Mouse (Mus musculus) limb, embryonic 12.5 days (tissue): ENCODE measurements at regions not wholly inside any gene's neighbourhood (a gene's known extent, or its start where the extent isn't known, plus 50 kb on each side); places are given as distances from the start of the nearest gene placed in this dataset.
A peak's percentile ranks its signal among the peaks of the same experiment; 100 is the strongest.

Experiments used
- ATAC-seq: fragments of 200-750 bp; cut with Nextera tagmentation; 2 replicates; pipeline ENCODE4 v1.8.0; 2017; ENCODE audit warnings: low read depth, moderate TSS enrichment; ENCODE audit not compliant: insufficient number of reproducible peaks, insufficient read depth, low FRiP score, low TSS enrichment
- H3K27ac ChIP-seq: fragments of 300-500 bp; sonication (generic); 2 replicates; pipeline ENCODE4 v1.5.1; 2016; ENCODE audit warnings: mild to moderate bottlenecking, moderate library complexity
- H3K27me3 ChIP-seq: fragments of 300-500 bp; sonication (generic); 2 replicates; pipeline ENCODE4 v1.6.1; 2016; ENCODE audit warnings: mild to moderate bottlenecking, moderate library complexity
- H3K36me3 ChIP-seq: fragments of 300-500 bp; sonication (generic); 2 replicates; pipeline ENCODE4 v1.6.1; 2016; ENCODE audit warnings: mild to moderate bottlenecking, moderate library complexity
- H3K4me1 ChIP-seq: fragments of 300-500 bp; sonication (generic); replicated peaks from 2 replicates; pipeline ENCODE4 v1.6.1; 2016
- H3K4me2 ChIP-seq: fragments of 300-500 bp; sonication (generic); 2 replicates; pipeline ENCODE4 v1.6.1; 2016; ENCODE audit warnings: mild to moderate bottlenecking, moderate library complexity
- H3K4me3 ChIP-seq: fragments of 300-500 bp; sonication (generic); replicated peaks from 2 replicates; pipeline ENCODE4 v1.5.1; 2016; ENCODE audit warnings: mild to moderate bottlenecking
- H3K9ac ChIP-seq: fragments of 300-500 bp; sonication (generic); replicated peaks from 2 replicates; pipeline ENCODE4 v1.6.1; 2016; ENCODE audit warnings: mild to moderate bottlenecking, moderate library complexity
- H3K9me3 ChIP-seq: fragments of 300-500 bp; sonication (generic); 2 replicates; pipeline ENCODE4 v1.6.1; 2016; ENCODE audit warnings: mild to moderate bottlenecking, moderate library complexity
- WGBS: fragments of 180-500 bp; shearing (Covaris S2); methylation state at CpG from one replicate; pipeline ENCODE4 v1.1.7; 2016; 5-methylcytosine and 5-hydroxymethylcytosine counted together

DNA sequence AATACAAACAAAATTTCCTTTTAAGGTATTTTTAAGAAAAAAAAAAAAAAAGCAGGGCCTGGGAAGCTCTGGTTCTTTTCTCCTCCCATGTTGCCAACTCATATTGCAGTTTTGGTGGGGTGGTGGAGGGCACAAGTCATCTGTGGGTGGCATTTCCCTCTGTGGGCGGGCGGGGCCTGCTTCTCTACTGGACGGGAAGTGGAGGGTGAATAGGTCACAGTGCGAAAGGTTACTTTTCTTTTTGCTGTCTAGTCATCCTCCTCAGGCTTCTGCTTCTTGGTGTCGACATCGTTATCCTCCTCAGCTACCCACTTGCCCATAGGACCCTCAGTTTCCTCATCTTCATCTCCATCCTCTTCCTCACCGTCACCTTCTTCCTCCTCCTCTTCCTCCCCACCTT, 55.3 kb upstream of the Plcb1 start:
- Histone ChIP-seq H3K9me3 (no peaks in the 10 kb centered on the region), H3K4me3 (no peak overlapping the region), H3K4me1 (no peaks in the 10 kb centered on the region), H3K9ac (no peak overlapping the region), H3K27ac (no peak overlapping the region), H3K4me2 (no peak overlapping the region), H3K36me3 (no peaks in the 10 kb centered on the region), H3K27me3 (no peaks in the 10 kb centered on the region)
- 90% methylated on average over 7 of the region's 7 CpGs for WGBS
- no peak for ATAC-seq

DNA sequence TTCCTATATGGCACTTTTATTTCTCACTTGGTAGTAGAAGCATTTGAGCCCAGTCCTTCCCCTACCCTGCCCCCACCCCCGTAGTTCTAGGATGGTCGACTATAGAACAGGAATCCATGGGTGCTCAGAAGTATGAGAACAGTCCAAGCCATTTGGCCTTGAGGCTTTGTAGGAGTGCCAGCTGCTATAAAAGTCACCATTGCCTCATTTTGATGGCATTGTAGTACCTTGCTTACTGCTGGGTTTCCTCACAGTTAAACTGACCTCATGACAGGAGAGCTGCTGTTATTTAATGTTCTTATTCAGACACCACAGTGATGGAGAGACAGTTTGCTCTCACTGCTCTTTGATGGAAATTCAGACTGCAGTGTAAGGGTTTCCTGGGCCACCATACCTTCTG, 59.2 kb upstream of the Plcb1 start:
- Histone ChIP-seq H3K36me3 (no peaks in the 10 kb centered on the region), H3K4me2 (no peak overlapping the region), H3K27ac (no peak overlapping the region), H3K9me3 (no peaks in the 10 kb centered on the region), H3K4me1 (no peaks in the 10 kb centered on the region), H3K9ac (no peak overlapping the region), H3K4me3 (no peak overlapping the region), H3K27me3 (no peaks in the 10 kb centered on the region)
- 74% methylated on average over 2 of the region's 2 CpGs for WGBS
- ATAC-seq: no peak

DNA sequence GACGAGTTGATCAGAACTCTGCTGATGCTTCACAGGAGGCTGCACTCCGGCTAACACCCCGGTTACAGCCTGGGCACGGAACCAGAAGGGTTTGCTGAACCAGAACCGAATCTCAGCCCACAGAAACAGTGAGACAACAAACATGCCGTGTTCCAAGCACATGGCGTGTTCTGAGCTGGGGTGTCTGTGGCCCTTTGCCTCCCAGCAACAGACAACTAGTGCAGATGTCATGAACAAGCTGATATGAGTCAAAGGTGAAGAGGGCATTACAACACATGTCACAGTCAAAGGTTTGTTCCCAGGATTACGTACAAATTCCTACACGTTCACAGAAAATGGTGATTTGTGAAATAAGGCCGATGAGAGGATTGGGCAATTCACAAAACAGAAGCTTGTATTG, 61.8 kb upstream of the Plcb1 start:
- 85% methylated on average over 10 of the region's 10 CpGs for WGBS
- H3K36me3 ChIP-seq: no peaks in the 10 kb centered on the region
- no peaks in the 10 kb centered on the region for H3K4me1 ChIP-seq
- H3K9ac ChIP-seq: no peak overlapping the region
- no peaks in the 10 kb centered on the region for H3K27me3 ChIP-seq
- no peak overlapping the region for H3K4me3 ChIP-seq
- H3K27ac ChIP-seq: no peak overlapping the region
- H3K9me3 ChIP-seq: no peaks in the 10 kb centered on the region
- H3K4me2 ChIP-seq: no peak overlapping the region
- no peak for ATAC-seq

DNA sequence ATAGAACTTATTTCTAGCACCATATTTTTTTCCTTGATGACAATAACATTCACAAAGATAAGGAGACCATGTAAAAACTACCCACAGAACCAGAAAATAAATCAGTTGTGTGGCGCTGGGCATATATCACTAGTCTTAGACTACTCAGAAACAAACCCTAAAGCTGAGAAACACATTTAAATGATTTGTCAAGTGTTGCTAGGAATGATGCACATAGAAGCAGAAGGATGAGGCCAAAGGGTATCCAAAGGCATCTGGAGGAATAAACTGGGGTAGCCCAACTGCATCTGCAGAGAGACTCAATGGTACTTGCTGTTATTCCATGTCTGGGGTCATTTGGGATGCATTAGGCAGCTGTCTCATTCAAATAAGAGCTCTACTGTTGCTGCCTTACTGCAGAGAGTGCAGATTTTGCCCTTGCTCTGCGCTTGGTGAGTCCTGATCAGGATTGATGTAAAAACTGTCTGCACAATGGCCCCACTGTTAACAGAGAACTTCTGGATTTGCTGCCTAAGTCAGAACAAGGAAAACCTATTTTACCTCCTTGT, 68.0 kb upstream of the Plcb1 start:
- 59% methylated on average over 2 of the region's 2 CpGs for WGBS
- H3K4me1 ChIP-seq: no peaks in the 10 kb centered on the region
- H3K4me3 ChIP-seq: no peak overlapping the region
- H3K27me3 ChIP-seq: no peaks in the 10 kb centered on the region
- no peak; the same call in 1 of the 2 replicates for ATAC-seq
- H3K36me3 ChIP-seq: no peaks in the 10 kb centered on the region
- H3K9ac ChIP-seq: no peak overlapping the region
- no peaks in the 10 kb centered on the region for H3K9me3 ChIP-seq
- no peak overlapping the region for H3K4me2 ChIP-seq
- 0 out of 2 replicates have a peak overlapping the region, but pooled peaks have one; percentile 31 for H3K27ac ChIP-seq

DNA sequence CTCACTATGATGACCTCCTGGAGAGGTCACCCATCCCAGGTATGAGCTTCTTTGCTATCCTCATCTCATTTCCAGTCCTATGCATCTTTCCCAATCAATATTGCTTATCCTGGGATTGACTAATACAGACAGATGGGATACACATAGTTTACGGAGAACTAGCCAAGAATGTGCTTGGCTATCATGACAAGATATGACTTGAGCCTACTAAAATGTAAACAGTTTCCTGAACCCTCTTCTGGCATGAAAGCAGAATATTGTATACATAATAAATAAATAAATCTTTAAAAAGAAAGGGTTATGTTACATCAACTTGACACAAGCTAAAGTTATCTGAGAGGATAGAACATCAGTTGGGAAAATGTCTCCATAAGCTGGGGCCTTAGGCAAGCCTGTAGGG, 69.3 kb upstream of the Plcb1 start:
- Histone ChIP-seq H3K4me2 (no peak overlapping the region), H3K9ac (no peak overlapping the region), H3K9me3 (no peaks in the 10 kb centered on the region), H3K27me3 (no peaks in the 10 kb centered on the region), H3K4me3 (no peak overlapping the region), H3K4me1 (no peaks in the 10 kb centered on the region), H3K36me3 (no peaks in the 10 kb centered on the region), H3K27ac (no peak overlapping the region)
- WGBS: 96% methylated on average over 1 of the region's 1 CpGs
- ATAC-seq: no peak

DNA sequence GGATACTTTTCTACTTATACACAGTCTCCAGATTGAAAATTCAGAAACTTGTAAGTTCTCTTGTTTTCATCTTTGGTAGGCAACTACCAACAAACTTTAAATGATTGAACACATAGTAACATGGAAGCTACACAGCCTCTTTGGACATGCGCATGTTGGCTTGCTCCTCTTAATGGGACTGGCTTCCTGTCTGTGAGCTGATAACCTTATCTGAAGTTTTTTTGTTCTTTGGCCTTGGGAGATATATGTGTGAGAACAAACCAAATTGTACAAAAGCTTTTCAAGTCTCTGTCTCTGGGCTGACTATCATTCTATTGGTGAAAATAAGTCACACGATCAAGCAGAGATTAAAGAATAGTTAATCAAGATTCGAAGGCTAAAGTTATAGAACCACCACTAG, 70.1 kb upstream of the Tmx4 start:
- H3K4me2 ChIP-seq: no peak overlapping the region
- no peaks in the 10 kb centered on the region for H3K4me1 ChIP-seq
- WGBS: 90% methylated on average over 3 of the region's 3 CpGs
- H3K27me3 ChIP-seq: no peaks in the 10 kb centered on the region
- no peaks in the 10 kb centered on the region for H3K9me3 ChIP-seq
- H3K9ac ChIP-seq: no peak overlapping the region
- H3K4me3 ChIP-seq: no peak overlapping the region
- no peak overlapping the region for H3K27ac ChIP-seq
- no peaks in the 10 kb centered on the region for H3K36me3 ChIP-seq
- ATAC-seq: no peak

DNA sequence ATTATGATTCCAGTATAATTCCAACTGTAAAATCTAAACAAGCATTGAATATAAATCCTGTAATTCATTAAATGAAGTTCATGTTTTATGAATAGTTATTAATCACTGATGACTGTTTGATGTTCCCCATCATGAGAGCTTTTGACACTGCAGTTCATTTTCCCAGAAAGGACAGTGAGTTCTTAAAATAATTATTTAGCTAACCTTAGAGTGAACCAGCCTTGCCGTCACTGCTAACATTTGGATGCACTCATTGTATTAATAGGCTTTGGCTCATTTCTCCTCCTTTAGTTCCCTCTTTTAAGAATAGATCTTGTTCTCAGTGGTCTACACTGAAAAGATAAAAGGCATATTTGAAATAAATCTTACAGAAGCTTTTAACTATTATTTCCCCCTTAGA, 64.8 kb upstream of the Tmx4 start:
- no peak overlapping the region for H3K4me3 ChIP-seq
- no peak overlapping the region for H3K9ac ChIP-seq
- ATAC-seq: no peak
- WGBS: 60% methylated on average over 1 of the region's 1 CpGs
- no peaks in the 10 kb centered on the region for H3K4me1 ChIP-seq
- H3K27ac ChIP-seq: no peak overlapping the region
- no peaks in the 10 kb centered on the region for H3K9me3 ChIP-seq
- H3K4me2 ChIP-seq: no peak overlapping the region
- H3K27me3 ChIP-seq: no peaks in the 10 kb centered on the region
- H3K36me3 ChIP-seq: no peaks in the 10 kb centered on the region

DNA sequence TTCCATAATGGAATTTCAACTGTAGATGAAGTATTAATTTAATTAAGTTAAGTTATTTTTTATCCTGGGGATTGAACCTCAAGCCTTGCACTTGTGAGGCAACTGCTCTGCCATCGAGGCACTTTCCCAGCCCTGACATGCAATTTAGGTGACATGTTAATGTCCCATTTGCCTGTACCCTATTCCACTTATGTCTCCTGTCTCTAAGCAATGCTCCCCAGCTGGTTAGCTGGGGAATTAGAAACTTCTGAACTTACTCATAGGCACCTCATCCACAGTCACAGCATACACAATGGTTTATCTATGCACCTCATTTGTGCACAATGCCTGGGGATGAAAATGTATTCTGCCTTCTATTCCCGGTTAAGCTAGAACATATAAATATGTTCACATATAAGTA, 59.1 kb upstream of the Tmx4 start:
- H3K4me3 ChIP-seq: no peak overlapping the region
- WGBS: 81% methylated on average over 2 of the region's 2 CpGs
- H3K4me1 ChIP-seq: no peaks in the 10 kb centered on the region
- no peak overlapping the region for H3K27ac ChIP-seq
- no peak overlapping the region for H3K4me2 ChIP-seq
- H3K9ac ChIP-seq: no peak overlapping the region
- H3K27me3 ChIP-seq: no peaks in the 10 kb centered on the region
- no peak for ATAC-seq
- no peaks in the 10 kb centered on the region for H3K36me3 ChIP-seq
- peaks cover 4% of the 10 kb centered on the region; the same call in 1 of the 2 replicates for H3K9me3 ChIP-seq

DNA sequence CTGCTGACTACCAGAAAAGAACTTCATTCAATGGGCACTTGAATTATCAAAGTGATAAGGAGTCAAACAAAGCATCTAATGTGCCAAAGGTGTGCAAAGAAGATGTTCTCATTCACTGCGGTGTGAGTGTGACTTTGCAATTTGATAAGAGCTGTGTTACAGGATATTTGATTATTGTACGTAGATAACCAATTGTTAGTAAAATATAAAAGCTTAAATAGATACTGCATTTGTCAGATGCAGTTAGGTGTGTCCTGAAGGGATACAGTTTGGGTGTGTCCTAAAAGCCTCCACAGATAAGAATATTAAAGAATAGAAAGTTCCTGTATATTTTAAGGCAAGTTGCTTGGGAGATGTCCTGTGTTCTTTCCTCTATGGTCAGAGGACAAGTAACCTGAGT, 53.5 kb upstream of the Tmx4 start:
- H3K27ac ChIP-seq: no peak overlapping the region
- ATAC-seq: no peak
- H3K9ac ChIP-seq: no peak overlapping the region
- WGBS: 93% methylated on average over 2 of the region's 2 CpGs
- peaks cover 4% of the 10 kb centered on the region; the same call in 1 of the 2 replicates for H3K9me3 ChIP-seq
- no peaks in the 10 kb centered on the region for H3K27me3 ChIP-seq
- H3K4me1 ChIP-seq: no peaks in the 10 kb centered on the region
- no peak overlapping the region for H3K4me2 ChIP-seq
- no peak overlapping the region for H3K4me3 ChIP-seq
- H3K36me3 ChIP-seq: no peaks in the 10 kb centered on the region

DNA sequence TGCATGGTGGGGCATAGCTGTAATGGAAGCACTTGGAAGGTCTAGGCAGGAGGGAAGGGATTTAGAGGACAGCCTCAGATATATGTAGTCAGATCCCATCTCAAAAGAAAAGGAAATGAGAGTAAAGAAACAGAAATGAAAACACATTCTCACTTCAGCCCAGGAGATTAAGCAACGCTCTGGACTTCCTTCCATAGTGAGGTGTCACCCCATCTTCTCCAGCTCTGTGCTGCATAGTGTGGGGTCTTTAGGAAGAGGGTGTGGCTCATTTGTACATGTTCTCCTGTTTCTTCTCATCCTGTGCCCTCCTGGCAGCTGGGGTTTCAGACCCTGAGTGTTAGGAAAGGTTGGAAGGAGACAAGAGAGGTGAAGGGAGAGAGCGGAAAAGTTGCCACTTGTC, 52.4 kb upstream of the Tmx4 start:
- Histone ChIP-seq H3K4me1 (no peaks in the 10 kb centered on the region), H3K27me3 (no peaks in the 10 kb centered on the region), H3K27ac (no peak overlapping the region), H3K9me3 (peaks cover 4% of the 10 kb centered on the region; the same call in 1 of the 2 replicates), H3K4me3 (no peak overlapping the region), H3K9ac (no peak overlapping the region), H3K36me3 (no peaks in the 10 kb centered on the region), H3K4me2 (no peak overlapping the region)
- WGBS: 90% methylated on average over 2 of the region's 2 CpGs
- ATAC-seq: no peak
